Mouse (Mus musculus): Measurements from ENCODE around the gene Mycbpap.

- TF ChIP-seq CTCF (IDR thresholded peaks at IDR 0.05; ENCODE audit: low read depth, low read length) = no peak
- TF ChIP-seq POLR2A (IDR thresholded peaks at IDR 0.05; ENCODE audit: extremely low read depth, insufficient read depth, low read length) = no peak
Measured at GRCm38 (mm10) chr11:94500362-94500761, 21.2 kb downstream of the Mycbpap start.

Measured in liver, adult 2 months (tissue).